Mouse (Mus musculus): ENCODE data around the gene Tyw1. TPM values are rescaled to one million over a fixed set of nuclear protein-coding genes. Genes with fewer than 3 reads are reported as not detected.
A peak's percentile ranks its signal among the peaks of the same experiment; 100 is the strongest.
"Not testable (repeated sequence)": the region's sequence is repeated elsewhere in the genome, so short reads cannot be mapped to it uniquely, and the experiment has no call there.

Tyw1 gene
- polyA plus RNA-seq, 1 experiment from 2014 or later = 23.5 TPM

GRCm38 (mm10) chr5:130255799-130256525 lies 543 bp downstream of the Tyw1 start:
- 32% methylated on average over 20 of the region's 20 CpGs for WGBS
- not testable (repeated sequence) for H3K4me1 ChIP-seq (ENCODE audit: control insufficient read depth, insufficient read depth, low read length); H3K27me3 ChIP-seq (ENCODE audit: control insufficient read depth, insufficient read depth, low read length); H3K9ac ChIP-seq (replicated peaks; ENCODE audit: low read depth, low read length); H3K27ac ChIP-seq (ENCODE audit: low read depth, low read length); H3K36me3 ChIP-seq (ENCODE audit: control insufficient read depth, insufficient read depth, low read length); H3K9me3 ChIP-seq (ENCODE audit: control insufficient read depth, low read length)
- Histone ChIP-seq H3K4me2 (ENCODE audit: low read depth, low read length) (peak overlapping the region; percentile 79), H3K4me3 (ENCODE audit: low read depth, low read length) (peak overlapping the region; percentile 76)
- peak; percentile 2; the same call in 1 of the 2 replicates for ATAC-seq (ENCODE audit: low read depth)

GRCm38 (mm10) chr5:130256678-130257271 lies 1.4 kb downstream of the Tyw1 start:
- H3K9me3 ChIP-seq (ENCODE audit: control insufficient read depth, low read length) = no peaks in the 10 kb centered on the region
- H3K4me3 ChIP-seq (ENCODE audit: low read depth, low read length) = peak overlapping the region; percentile 63
- peak overlapping the region; percentile 48 for H3K27ac ChIP-seq (ENCODE audit: low read depth, low read length)
- peak overlapping the region; percentile 78 for H3K9ac ChIP-seq (replicated peaks; ENCODE audit: low read depth, low read length)
- under 1% methylated on average over 25 of the region's 25 CpGs for WGBS
- H3K4me1 ChIP-seq (ENCODE audit: control insufficient read depth, insufficient read depth, low read length) = peaks cover 9% of the 10 kb centered on the region; the same call in 1 of the 2 replicates
- H3K27me3 ChIP-seq (ENCODE audit: control insufficient read depth, insufficient read depth, low read length) = no peaks in the 10 kb centered on the region
- ATAC-seq (ENCODE audit: low read depth) = peak; percentile 96
- H3K36me3 ChIP-seq (ENCODE audit: control insufficient read depth, insufficient read depth, low read length) = no peaks in the 10 kb centered on the region
- H3K4me2 ChIP-seq (ENCODE audit: low read depth, low read length) = peak overlapping the region; percentile 48

- Histone ChIP-seq H3K27ac (ENCODE audit: low read depth, low read length) (peak overlapping the region; percentile 48), H3K4me3 (ENCODE audit: low read depth, low read length) (peak overlapping the region; percentile 63), H3K4me1 (ENCODE audit: control insufficient read depth, insufficient read depth, low read length) (peaks cover 9% of the 10 kb centered on the region; the same call in 1 of the 2 replicates), H3K27me3 (ENCODE audit: control insufficient read depth, insufficient read depth, low read length) (no peaks in the 10 kb centered on the region), H3K36me3 (ENCODE audit: control insufficient read depth, insufficient read depth, low read length) (no peaks in the 10 kb centered on the region), H3K9ac (replicated peaks; ENCODE audit: low read depth, low read length) (peak overlapping the region; percentile 78), H3K4me2 (ENCODE audit: low read depth, low read length) (peak overlapping the region; percentile 48), H3K9me3 (ENCODE audit: control insufficient read depth, low read length) (no peaks in the 10 kb centered on the region)
- 8% methylated on average over 8 of the region's 8 CpGs for WGBS
- no peak for ATAC-seq (ENCODE audit: low read depth)
These were observed 1.9 kb downstream of the Tyw1 start for GRCm38 (mm10) chr5:130257303-130257702.

GRCm38 (mm10) chr5:130263454-130263853 lies 8.0 kb downstream of the Tyw1 start:
- H3K9ac ChIP-seq (replicated peaks; ENCODE audit: low read depth, low read length) = no peak overlapping the region
- H3K9me3 ChIP-seq (ENCODE audit: control insufficient read depth, low read length) = no peaks in the 10 kb centered on the region
- 81% methylated on average over 11 of the region's 11 CpGs for WGBS
- no peaks in the 10 kb centered on the region for H3K4me1 ChIP-seq (ENCODE audit: control insufficient read depth, insufficient read depth, low read length)
- no peak for ATAC-seq (ENCODE audit: low read depth)
- no peak overlapping the region for H3K4me3 ChIP-seq (ENCODE audit: low read depth, low read length)
- no peak overlapping the region for H3K4me2 ChIP-seq (ENCODE audit: low read depth, low read length)
- H3K36me3 ChIP-seq (ENCODE audit: control insufficient read depth, insufficient read depth, low read length) = peaks cover 16% of the 10 kb centered on the region; the same call in 1 of the 2 replicates
- no peak overlapping the region for H3K27ac ChIP-seq (ENCODE audit: low read depth, low read length)
- H3K27me3 ChIP-seq (ENCODE audit: control insufficient read depth, insufficient read depth, low read length) = no peaks in the 10 kb centered on the region

GRCm38 (mm10) chr5:130264433-130265005 lies 9.1 kb downstream of the Tyw1 start:
- H3K9me3 ChIP-seq (ENCODE audit: control insufficient read depth, low read length) = no peaks in the 10 kb centered on the region
- H3K36me3 ChIP-seq (ENCODE audit: control insufficient read depth, insufficient read depth, low read length) = peaks cover 16% of the 10 kb centered on the region; the same call in 1 of the 2 replicates
- no peak for ATAC-seq (ENCODE audit: low read depth)

GRCm38 (mm10) chr5:130266651-130267050 lies 11.2 kb downstream of the Tyw1 start:
- H3K4me2 ChIP-seq (ENCODE audit: low read depth, low read length) = no peak overlapping the region
- no peaks in the 10 kb centered on the region for H3K4me1 ChIP-seq (ENCODE audit: control insufficient read depth, insufficient read depth, low read length)
- H3K9ac ChIP-seq (replicated peaks; ENCODE audit: low read depth, low read length) = no peak overlapping the region
- no peak overlapping the region for H3K4me3 ChIP-seq (ENCODE audit: low read depth, low read length)
- H3K27ac ChIP-seq (ENCODE audit: low read depth, low read length) = no peak overlapping the region
- no peaks in the 10 kb centered on the region for H3K27me3 ChIP-seq (ENCODE audit: control insufficient read depth, insufficient read depth, low read length)
- 91% methylated on average over 7 of the region's 7 CpGs for WGBS
- no peaks in the 10 kb centered on the region for H3K9me3 ChIP-seq (ENCODE audit: control insufficient read depth, low read length)
- ATAC-seq (ENCODE audit: low read depth) = no peak
- peaks cover 16% of the 10 kb centered on the region; the same call in 1 of the 2 replicates for H3K36me3 ChIP-seq (ENCODE audit: control insufficient read depth, insufficient read depth, low read length)

More at GRCm38 (mm10) chr5:130264433-130265005, 9.1 kb downstream of the Tyw1 start:
- Histone ChIP-seq H3K4me2 (ENCODE audit: low read depth, low read length) (no peak overlapping the region), H3K27me3 (ENCODE audit: control insufficient read depth, insufficient read depth, low read length) (no peaks in the 10 kb centered on the region), H3K4me3 (ENCODE audit: low read depth, low read length) (no peak overlapping the region), H3K27ac (ENCODE audit: low read depth, low read length) (no peak overlapping the region), H3K9ac (replicated peaks; ENCODE audit: low read depth, low read length) (no peak overlapping the region), H3K4me1 (ENCODE audit: control insufficient read depth, insufficient read depth, low read length) (no peaks in the 10 kb centered on the region)
- WGBS = 96% methylated on average over 6 of the region's 6 CpGs

- WGBS = 95% methylated on average over 1 of the region's 1 CpGs
- H3K36me3 ChIP-seq (ENCODE audit: control insufficient read depth, insufficient read depth, low read length) = peaks cover 18% of the 10 kb centered on the region; the same call in 1 of the 2 replicates
These were observed 11.9 kb downstream of the Tyw1 start for GRCm38 (mm10) chr5:130267316-130267715.

GRCm38 (mm10) chr5:130268976-130269375 lies 13.6 kb downstream of the Tyw1 start:
- 86% methylated on average over 11 of the region's 11 CpGs for WGBS

More at GRCm38 (mm10) chr5:130267316-130267715, 11.9 kb downstream of the Tyw1 start:
- H3K4me3 ChIP-seq (ENCODE audit: low read depth, low read length) = no peak overlapping the region
- no peak for ATAC-seq (ENCODE audit: low read depth)
- no peaks in the 10 kb centered on the region for H3K9me3 ChIP-seq (ENCODE audit: control insufficient read depth, low read length)
- no peak overlapping the region for H3K4me2 ChIP-seq (ENCODE audit: low read depth, low read length)
- no peaks in the 10 kb centered on the region for H3K4me1 ChIP-seq (ENCODE audit: control insufficient read depth, insufficient read depth, low read length)
- no peaks in the 10 kb centered on the region for H3K27me3 ChIP-seq (ENCODE audit: control insufficient read depth, insufficient read depth, low read length)
- H3K9ac ChIP-seq (replicated peaks; ENCODE audit: low read depth, low read length) = no peak overlapping the region
- H3K27ac ChIP-seq (ENCODE audit: low read depth, low read length) = no peak overlapping the region

GRCm38 (mm10) chr5:130272344-130272743 lies 16.9 kb downstream of the Tyw1 start:
- no peaks in the 10 kb centered on the region for H3K4me1 ChIP-seq (ENCODE audit: control insufficient read depth, insufficient read depth, low read length)
- no peaks in the 10 kb centered on the region for H3K27me3 ChIP-seq (ENCODE audit: control insufficient read depth, insufficient read depth, low read length)
- no peak overlapping the region for H3K4me2 ChIP-seq (ENCODE audit: low read depth, low read length)
- ATAC-seq (ENCODE audit: low read depth) = no peak
- H3K9ac ChIP-seq (replicated peaks; ENCODE audit: low read depth, low read length) = no peak overlapping the region
- no peak overlapping the region for H3K27ac ChIP-seq (ENCODE audit: low read depth, low read length)
- H3K9me3 ChIP-seq (ENCODE audit: control insufficient read depth, low read length) = no peaks in the 10 kb centered on the region
- peaks cover 14% of the 10 kb centered on the region for H3K36me3 ChIP-seq (ENCODE audit: control insufficient read depth, insufficient read depth, low read length)
- no peak overlapping the region for H3K4me3 ChIP-seq (ENCODE audit: low read depth, low read length)
- 96% methylated on average over 1 of the region's 1 CpGs for WGBS

More at GRCm38 (mm10) chr5:130268976-130269375, 13.6 kb downstream of the Tyw1 start:
- Histone ChIP-seq H3K9ac (replicated peaks; ENCODE audit: low read depth, low read length) (no peak overlapping the region), H3K36me3 (ENCODE audit: control insufficient read depth, insufficient read depth, low read length) (peaks cover 25% of the 10 kb centered on the region), H3K4me3 (ENCODE audit: low read depth, low read length) (no peak overlapping the region), H3K27me3 (ENCODE audit: control insufficient read depth, insufficient read depth, low read length) (no peaks in the 10 kb centered on the region), H3K9me3 (ENCODE audit: control insufficient read depth, low read length) (no peaks in the 10 kb centered on the region), H3K27ac (ENCODE audit: low read depth, low read length) (no peak overlapping the region), H3K4me2 (ENCODE audit: low read depth, low read length) (no peak overlapping the region), H3K4me1 (ENCODE audit: control insufficient read depth, insufficient read depth, low read length) (no peaks in the 10 kb centered on the region)
- no peak for ATAC-seq (ENCODE audit: low read depth)

Measured in neural tube, embryonic 14.5 days (tissue).